Mouse (Mus musculus) embryonic facial prominence, embryonic 11.5 days (tissue): Measurements from ENCODE around the gene H2afv. TPM values are rescaled to one million over a fixed set of nuclear protein-coding genes. Genes with fewer than 3 reads are reported as not detected.

ENCODE experiments used
- ATAC-seq: fragments of 200-750 bp; cut with Nextera tagmentation; replicated peaks from 2 replicates; pipeline ENCODE4 v1.8.0; 2017; ENCODE audit warnings: low read depth; ENCODE audit not compliant: insufficient number of reproducible peaks, low FRiP score, low TSS enrichment
- DNase-seq: peaks from one replicate; pipeline ENCODE4 v3.0.0-alpha.2; 2015; ENCODE audit warnings: low spot score
- H3K27ac ChIP-seq: fragments of 300-500 bp; sonication (generic); replicated peaks from 2 replicates; pipeline ENCODE4 v1.5.1; 2014; ENCODE audit warnings: mild to moderate bottlenecking, low read depth, low read length, control low read depth
- H3K27me3 ChIP-seq: fragments of 300-500 bp; sonication (generic); 2 replicates; pipeline ENCODE4 v1.6.1; 2014; ENCODE audit warnings: mild to moderate bottlenecking, low read length, moderate library complexity, mixed read lengths; ENCODE audit not compliant: control insufficient read depth, insufficient read depth
- H3K36me3 ChIP-seq: fragments of 300-500 bp; sonication (generic); replicated peaks from 2 replicates; pipeline ENCODE4 v1.6.1; 2014; ENCODE audit warnings: low read depth, mild to moderate bottlenecking, low read length, moderate library complexity, mixed read lengths; ENCODE audit not compliant: control insufficient read depth, insufficient read depth
- H3K4me1 ChIP-seq: fragments of 300-500 bp; sonication (generic); 2 replicates; pipeline ENCODE4 v1.6.1; 2014; ENCODE audit warnings: low read length, mixed read lengths; ENCODE audit not compliant: control insufficient read depth, insufficient read depth
- H3K4me2 ChIP-seq: fragments of 300-500 bp; sonication (generic); 2 replicates; pipeline ENCODE4 v1.6.1; 2014; ENCODE audit warnings: low read depth, mild to moderate bottlenecking, control low read depth, low read length, moderate library complexity
- H3K4me3 ChIP-seq: fragments of 300-500 bp; sonication (generic); 2 replicates; pipeline ENCODE4 v1.5.1; 2014; ENCODE audit warnings: low read depth, low read length, control low read depth
- H3K9ac ChIP-seq: fragments of 300-500 bp; sonication (generic); replicated peaks from 2 replicates; pipeline ENCODE4 v1.6.1; 2014; ENCODE audit warnings: mild to moderate bottlenecking, control low read depth, low read length
- H3K9me3 ChIP-seq: fragments of 300-500 bp; sonication (generic); replicated peaks from 2 replicates; pipeline ENCODE4 v1.6.1; 2016; ENCODE audit warnings: mild to moderate bottlenecking, low read length, inconsistent platforms, mixed read lengths; ENCODE audit not compliant: control insufficient read depth
- WGBS: fragments of 180-500 bp; shearing (Covaris S2); extraction: QIAGEN DNeasy Blood & Tissue Kit; methylation state at CpG from one replicate; pipeline ENCODE4 v1.1.7; 2014; 5-methylcytosine and 5-hydroxymethylcytosine counted together
- polyA plus RNA-seq: library from polyadenylated mRNA; unstranded; fragments of >200 nt; fragmentation: Nextera tagmentation; extraction: Ambion mirVana; gene quantifications from 2 replicates; pipeline ENCODE4 v1.2.1, GENCODE M21; 2014

H2afv gene
- polyA plus RNA-seq, 1 experiment from 2014 or later, result 853 TPM

DNA sequence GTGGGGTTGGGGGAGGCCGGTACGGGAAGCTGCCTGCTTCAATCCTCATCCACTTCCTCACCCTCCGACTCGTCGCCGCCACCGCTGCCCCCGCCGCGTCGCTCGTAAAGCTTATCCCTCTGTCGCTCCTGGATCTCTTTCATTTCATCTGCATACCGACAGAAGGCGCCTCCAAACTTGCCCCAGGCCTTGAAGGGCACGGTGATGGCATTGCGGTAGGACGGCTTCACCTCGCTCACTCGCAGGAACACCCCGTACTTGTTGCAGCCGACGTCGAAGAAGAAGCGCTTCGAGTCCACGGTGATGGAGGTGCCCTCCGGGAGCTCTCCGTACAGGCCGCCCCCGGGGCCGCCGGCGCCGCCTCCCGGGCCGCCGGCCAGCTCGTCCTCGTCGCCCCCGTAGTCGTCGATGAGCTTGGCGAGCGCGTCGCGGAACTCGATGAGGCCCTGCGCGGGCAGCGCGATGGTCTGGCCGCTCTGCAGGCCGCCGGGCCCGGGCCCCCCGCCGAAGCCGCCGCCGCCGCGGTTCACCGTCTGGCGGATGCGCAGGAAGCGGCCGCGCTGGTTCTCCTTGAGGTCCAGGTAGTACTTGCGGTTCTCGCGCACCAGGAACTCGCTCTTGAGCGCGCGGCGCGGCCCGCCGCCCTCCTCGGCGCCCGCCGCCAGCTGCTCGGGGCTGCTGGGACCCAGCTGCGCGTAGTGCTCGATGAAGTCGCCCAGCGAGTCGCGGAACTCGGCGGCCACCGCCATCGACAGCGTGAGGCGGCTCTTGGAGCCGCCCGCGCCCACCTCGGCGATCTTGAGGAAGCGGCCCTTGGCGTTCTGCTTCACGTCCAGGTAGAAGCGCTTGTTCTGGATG lies 30.9 kb upstream of the H2afv start:
- no peaks in the 10 kb centered on the region for H3K9me3 ChIP-seq
- peak overlapping the region; percentile 96 for H3K9ac ChIP-seq
- no peaks in the 10 kb centered on the region for H3K36me3 ChIP-seq
- no peaks in the 10 kb centered on the region for H3K27me3 ChIP-seq
- DNase-seq (peak; percentile 35), ATAC-seq (0 out of 2 replicates have a peak, but pooled peaks have one; percentile 9)
- WGBS, result under 1% methylated on average over 103 of the region's 109 CpGs
- peak overlapping the region; percentile 66 for H3K4me2 ChIP-seq
- H3K27ac ChIP-seq, result peak overlapping the region; percentile 97
- H3K4me3 ChIP-seq, result peak overlapping the region; percentile 96
- no peaks in the 10 kb centered on the region for H3K4me1 ChIP-seq

DNA sequence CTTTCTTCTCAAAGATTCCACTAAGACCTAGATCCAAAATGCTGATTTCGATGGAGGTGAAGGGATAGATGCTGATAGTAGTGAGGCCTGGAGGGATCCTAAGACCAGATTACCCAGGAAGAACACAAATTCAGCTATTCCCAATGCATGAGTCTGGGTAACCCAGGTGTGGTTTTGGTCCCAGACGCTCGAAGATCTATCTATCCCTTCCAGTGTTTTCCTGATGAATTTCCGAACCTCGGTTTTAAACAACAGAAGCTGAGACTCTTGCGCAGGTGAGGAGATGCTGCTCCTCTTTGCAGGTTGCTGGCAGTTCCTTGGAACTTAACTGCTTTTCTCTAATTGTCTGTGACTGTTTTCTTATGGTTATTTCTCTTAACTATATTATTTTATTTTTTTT lies 30.1 kb upstream of the H2afv start:
- Histone ChIP-seq H3K9me3 (no peaks in the 10 kb centered on the region), H3K4me1 (no peaks in the 10 kb centered on the region), H3K27me3 (no peaks in the 10 kb centered on the region), H3K9ac (peak overlapping the region; percentile 96), H3K4me2 (peak overlapping the region; percentile 66), H3K27ac (no peak overlapping the region), H3K4me3 (peak overlapping the region; percentile 96), H3K36me3 (no peaks in the 10 kb centered on the region)
- DNase-seq (no peak), ATAC-seq (no peak)
- WGBS, result 47% methylated on average over 6 of the region's 6 CpGs

GRCm38 (mm10) chr11:6472076-6472475 lies 27.8 kb upstream of the H2afv start:
- Histone ChIP-seq H3K9me3 (no peaks in the 10 kb centered on the region), H3K36me3 (no peaks in the 10 kb centered on the region), H3K4me3 (peak overlapping the region; percentile 31), H3K27ac (no peak overlapping the region), H3K4me1 (no peaks in the 10 kb centered on the region), H3K4me2 (peak overlapping the region; percentile 36), H3K27me3 (no peaks in the 10 kb centered on the region), H3K9ac (no peak overlapping the region; the same call in 1 of the 2 replicates)
- ATAC-seq (no peak), DNase-seq (no peak)

GRCm38 (mm10) chr11:6471493-6471892 lies 27.2 kb upstream of the H2afv start:
- Histone ChIP-seq H3K9ac (no peak overlapping the region), H3K4me3 (peak overlapping the region; percentile 31), H3K9me3 (no peaks in the 10 kb centered on the region), H3K27me3 (no peaks in the 10 kb centered on the region), H3K4me2 (peak overlapping the region; percentile 24), H3K27ac (no peak overlapping the region), H3K4me1 (no peaks in the 10 kb centered on the region), H3K36me3 (no peaks in the 10 kb centered on the region)
- ATAC-seq (no peak), DNase-seq (no peak)
- 58% methylated on average over 1 of the region's 1 CpGs for WGBS

DNA sequence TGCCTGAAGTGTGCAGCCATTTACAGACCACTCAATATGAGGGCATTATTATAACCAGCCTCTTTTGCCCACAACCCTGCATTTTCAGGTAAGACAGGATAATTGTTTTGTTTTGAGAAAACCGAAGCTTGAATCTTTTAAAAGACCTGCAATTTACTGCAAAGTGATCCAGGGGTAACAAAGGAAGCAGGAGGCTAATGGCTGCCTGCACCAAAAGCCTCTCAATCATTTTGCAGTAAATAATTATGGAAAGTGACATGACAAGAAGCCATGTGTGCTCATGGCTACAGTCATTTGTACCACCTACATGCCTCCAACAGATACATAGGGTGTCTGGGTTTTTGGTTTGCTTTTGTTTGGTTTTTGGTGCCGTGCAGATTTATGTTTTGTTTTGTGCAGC lies 26.8 kb upstream of the H2afv start:
- no peak overlapping the region for H3K27ac ChIP-seq
- no peaks in the 10 kb centered on the region; the same call in 1 of the 2 replicates for H3K36me3 ChIP-seq
- ATAC-seq, result no peak
- 59% methylated on average over 2 of the region's 2 CpGs for WGBS
- H3K4me2 ChIP-seq, result peak overlapping the region; percentile 24; the same call in 1 of the 2 replicates
- DNase-seq, result no peak
- H3K4me1 ChIP-seq, result no peaks in the 10 kb centered on the region
- H3K9me3 ChIP-seq, result no peaks in the 10 kb centered on the region
- H3K27me3 ChIP-seq, result no peaks in the 10 kb centered on the region
- 0 out of 2 replicates have a peak overlapping the region, but pooled peaks have one; percentile 3 for H3K9ac ChIP-seq
- no peak overlapping the region for H3K4me3 ChIP-seq

- Histone ChIP-seq H3K27ac (no peak overlapping the region), H3K36me3 (no peaks in the 10 kb centered on the region; the same call in 1 of the 2 replicates), H3K4me3 (no peak overlapping the region), H3K4me2 (no peak overlapping the region), H3K9ac (no peak overlapping the region), H3K4me1 (no peaks in the 10 kb centered on the region), H3K27me3 (no peaks in the 10 kb centered on the region), H3K9me3 (no peaks in the 10 kb centered on the region)
- ATAC-seq (no peak), DNase-seq (no peak)
- 90% methylated on average over 2 of the region's 2 CpGs for WGBS
Measured at GRCm38 (mm10) chr11:6468541-6468940, 24.3 kb upstream of the H2afv start.

- DNase-seq, result peak; percentile 90
- Histone ChIP-seq H3K4me3 (no peak overlapping the region), H3K27me3 (no peaks in the 10 kb centered on the region), H3K4me1 (no peaks in the 10 kb centered on the region), H3K9me3 (no peaks in the 10 kb centered on the region), H3K36me3 (no peaks in the 10 kb centered on the region; the same call in 1 of the 2 replicates), H3K9ac (no peak overlapping the region), H3K27ac (no peak overlapping the region), H3K4me2 (no peak overlapping the region)
- WGBS, result 36% methylated on average over 4 of the region's 4 CpGs
- ATAC-seq, result no peak; the same call in 1 of the 2 replicates
Measured at GRCm38 (mm10) chr11:6465122-6465521, 20.9 kb upstream of the H2afv start.

DNA sequence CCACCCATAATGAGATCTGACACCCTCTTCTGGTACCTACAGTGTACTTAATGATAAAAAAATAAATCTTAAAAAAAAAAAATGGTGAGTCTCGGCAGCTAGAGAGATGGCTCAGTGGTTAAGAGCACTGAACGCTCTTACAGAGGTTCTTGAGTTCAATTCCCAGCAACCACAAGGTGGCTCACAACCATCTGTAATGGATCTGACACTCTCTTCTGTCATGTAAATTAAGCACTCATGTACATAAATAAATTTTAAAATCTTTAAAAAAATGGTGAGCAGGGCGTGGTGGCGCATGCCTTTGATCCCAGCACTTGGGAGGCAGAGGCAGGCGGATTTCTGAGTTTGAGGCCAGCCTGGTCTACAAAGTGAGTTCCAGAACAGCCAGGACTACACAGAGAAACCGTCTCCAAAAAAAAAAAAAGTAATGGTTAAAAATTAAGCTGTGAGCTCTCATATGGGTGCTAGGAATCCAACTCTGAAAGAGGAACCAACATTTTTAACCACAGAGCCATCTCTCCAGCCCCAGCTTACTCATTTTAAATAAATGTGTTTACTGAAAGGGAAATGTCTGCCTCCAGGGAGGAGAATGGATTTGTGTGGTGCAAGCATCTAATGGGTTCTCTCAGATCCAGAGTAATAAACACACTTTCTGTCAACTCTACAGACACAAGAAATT lies 19.1 kb upstream of the H2afv start:
- Histone ChIP-seq H3K36me3 (no peaks in the 10 kb centered on the region; the same call in 1 of the 2 replicates), H3K4me2 (no peak overlapping the region), H3K27ac (no peak overlapping the region), H3K9me3 (no peaks in the 10 kb centered on the region), H3K27me3 (no peaks in the 10 kb centered on the region), H3K4me3 (no peak overlapping the region), H3K9ac (no peak overlapping the region), H3K4me1 (no peaks in the 10 kb centered on the region)
- ATAC-seq (no peak), DNase-seq (no peak)
- 91% methylated on average over 6 of the region's 6 CpGs for WGBS
